Comparison of ENCODE assay signal across 7 mouse cellular contexts in the genomic region with DNA sequence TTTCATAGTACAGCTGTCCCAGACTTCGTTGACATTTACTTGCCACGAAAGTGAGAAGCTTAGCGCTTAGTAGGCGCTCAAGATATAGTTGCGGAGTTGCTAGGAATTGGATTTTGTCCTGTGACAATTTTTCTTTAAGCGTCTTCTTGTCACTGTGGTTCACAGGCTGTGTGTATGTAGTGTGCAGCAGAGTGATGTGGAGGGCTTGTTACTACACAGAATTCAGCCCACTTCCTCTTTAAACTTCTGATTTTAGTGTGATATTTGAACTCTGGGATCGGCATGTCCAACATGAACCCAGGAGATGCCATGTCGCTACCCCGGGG. TPM values are rescaled to one million over a fixed set of nuclear protein-coding genes. Genes with fewer than 3 reads are reported as not detected.
DNase-seq lines count a peak whose midpoint lies in the region; ATAC-seq and TF ChIP-seq lines count a peak whose summit lies in the region.

No protein-coding gene starts in this region.

- peaks cover 7% of the 10 kb centered on the region; the same call in 1 of the 2 replicates for H3K4me1 ChIP-seq in lung, embryonic 15.5 days
- H3K4me1 ChIP-seq in embryonic facial prominence, embryonic 15.5 days, result 0 out of 2 replicates have a peak, but pooled peaks cover 3% of the 10 kb centered on the region
- H3K4me1 ChIP-seq in limb, embryonic 14.5 days (ENCODE audit: control insufficient read depth, insufficient read depth, low read length), result peaks cover 3% of the 10 kb centered on the region; the same call in 1 of the 2 replicates
- H3K4me1 ChIP-seq in stomach, embryonic 14.5 days (ENCODE audit: control insufficient read depth, insufficient read depth, low read length), result no peaks in the 10 kb centered on the region

- H3K4me3 ChIP-seq in lung, embryonic 15.5 days, result peak overlapping the region; percentile 85
- H3K4me3 ChIP-seq in embryonic facial prominence, embryonic 15.5 days (replicated peaks), result peak overlapping the region; percentile 85
- peak overlapping the region; percentile 62 for H3K4me3 ChIP-seq in limb, embryonic 14.5 days (replicated peaks; ENCODE audit: low read length)
- H3K4me3 ChIP-seq in stomach, embryonic 14.5 days (ENCODE audit: low read depth, low read length), result peak overlapping the region; percentile 52

- H3K36me3 ChIP-seq in lung, embryonic 15.5 days, result no peaks in the 10 kb centered on the region
- H3K36me3 ChIP-seq in embryonic facial prominence, embryonic 15.5 days, result no peaks in the 10 kb centered on the region
- no peaks in the 10 kb centered on the region for H3K36me3 ChIP-seq in limb, embryonic 14.5 days (ENCODE audit: control insufficient read depth, insufficient read depth, low read length)
- H3K36me3 ChIP-seq in stomach, embryonic 14.5 days (ENCODE audit: control insufficient read depth, insufficient read depth, low read length), result no peaks in the 10 kb centered on the region

- H3K9me3 ChIP-seq in lung, embryonic 15.5 days, result no peaks in the 10 kb centered on the region
- no peaks in the 10 kb centered on the region for H3K9me3 ChIP-seq in embryonic facial prominence, embryonic 15.5 days (replicated peaks)
- no peaks in the 10 kb centered on the region for H3K9me3 ChIP-seq in limb, embryonic 14.5 days (ENCODE audit: control insufficient read depth, low read length)
- H3K9me3 ChIP-seq in stomach, embryonic 14.5 days (ENCODE audit: control insufficient read depth, low read depth, low read length), result no peaks in the 10 kb centered on the region

- ATAC-seq in lung, embryonic 15.5 days (ENCODE audit: borderline replicate concordance, extremely low read depth, low FRiP score, low TSS enrichment), result no peak
- ATAC-seq in embryonic facial prominence, embryonic 15.5 days (ENCODE audit: insufficient number of reproducible peaks, low FRiP score, low TSS enrichment, low read depth), result no peak
- ATAC-seq in limb, embryonic 14.5 days (ENCODE audit: low FRiP score, low read depth), result no peak
- ATAC-seq in stomach, embryonic 14.5 days (ENCODE audit: insufficient number of reproducible peaks, insufficient read depth, low FRiP score, low read depth), result no peak
- ATAC-seq in monocyte, adult 5-6 weeks (replicated peaks; ENCODE audit: insufficient number of reproducible peaks, low FRiP score, low TSS enrichment, poor library complexity, severe bottlenecking), result no peak

- no peaks in the 10 kb centered on the region for H3K27me3 ChIP-seq in lung, embryonic 15.5 days
- H3K27me3 ChIP-seq in embryonic facial prominence, embryonic 15.5 days, result no peaks in the 10 kb centered on the region
- no peaks in the 10 kb centered on the region for H3K27me3 ChIP-seq in limb, embryonic 14.5 days (ENCODE audit: control insufficient read depth, insufficient read depth, low read length)
- no peaks in the 10 kb centered on the region for H3K27me3 ChIP-seq in stomach, embryonic 14.5 days (ENCODE audit: control insufficient read depth, insufficient read depth, low read length)

- 41% methylated on average over 9 of the region's 9 CpGs for WGBS in lung, embryonic 15.5 days
- WGBS in embryonic facial prominence, embryonic 15.5 days, result 45% methylated on average over 9 of the region's 9 CpGs
- WGBS in limb, embryonic 14.5 days, result 58% methylated on average over 9 of the region's 9 CpGs
- WGBS in stomach, embryonic 14.5 days, result 43% methylated on average over 9 of the region's 9 CpGs

- H3K27ac ChIP-seq in lung, embryonic 15.5 days, result no peak overlapping the region
- no peak overlapping the region for H3K27ac ChIP-seq in embryonic facial prominence, embryonic 15.5 days (replicated peaks)
- no peak overlapping the region for H3K27ac ChIP-seq in limb, embryonic 14.5 days (replicated peaks; ENCODE audit: low read depth, low read length)
- no peak overlapping the region for H3K27ac ChIP-seq in stomach, embryonic 14.5 days (ENCODE audit: low read length)

- DNase-seq in lung, postnatal 25 days (ENCODE audit: low spot score), result no peak
- DNase-seq in limb, embryonic 14.5 days (ENCODE audit: low spot score), result no peak
- DNase-seq in layer of hippocampus, adult 11-12 months (ENCODE audit: low spot score), result no peak

- H3K9ac ChIP-seq in lung, embryonic 15.5 days, result peak overlapping the region; percentile 60
- no peak overlapping the region for H3K9ac ChIP-seq in embryonic facial prominence, embryonic 15.5 days
- H3K9ac ChIP-seq in limb, embryonic 14.5 days (ENCODE audit: low read depth, low read length, severe bottlenecking), result peak overlapping the region; percentile 74
- peak overlapping the region; percentile 26 for H3K9ac ChIP-seq in stomach, embryonic 14.5 days (replicated peaks; ENCODE audit: low read depth, low read length)

- H3K4me2 ChIP-seq in lung, embryonic 15.5 days, result peak overlapping the region; percentile 86
- peak overlapping the region; percentile 79 for H3K4me2 ChIP-seq in embryonic facial prominence, embryonic 15.5 days (replicated peaks)
- peak overlapping the region; percentile 84 for H3K4me2 ChIP-seq in limb, embryonic 14.5 days (replicated peaks; ENCODE audit: low read depth, low read length, severe bottlenecking)
- H3K4me2 ChIP-seq in stomach, embryonic 14.5 days (replicated peaks; ENCODE audit: low read depth, low read length), result peak overlapping the region; percentile 53

- no peak for TF ChIP-seq POLR2A in limb, embryonic 14.5 days (IDR thresholded peaks at IDR 0.05; ENCODE audit: borderline replicate concordance, extremely low read depth, insufficient read depth, insufficient read length)

RNA-seq across cellular contexts. Expression of gene Adck1, which starts 0.7 kb away (rescaled TPM):
- polyA plus RNA-seq in lung, embryonic 15.5 days (2015; fragmentation: Nextera tagmentation; extraction: Ambion mirVana), result 18.9 and 19.4 TPM in 2 replicates
- polyA plus RNA-seq in embryonic facial prominence, embryonic 15.5 days (2015; fragmentation: Nextera tagmentation; extraction: Ambion mirVana), result 19.1 and 20.0 TPM in 2 replicates
- polyA plus RNA-seq in limb, embryonic 14.5 days (2012; rRNA removed), result 26.7 and 33.0 TPM in 2 replicates
- polyA plus RNA-seq in limb, embryonic 14.5 days (2014; fragmentation: Nextera tagmentation; extraction: Ambion mirVana), result 16.2 and 20.6 TPM in 2 replicates
- 11.0 and 15.6 TPM in 2 replicates for polyA plus RNA-seq in stomach, embryonic 14.5 days (2014; fragmentation: Nextera tagmentation; extraction: Ambion mirVana)
- 8.2 to 13.2 TPM (median 8.7 TPM) in 3 replicates for total RNA-seq in monocyte, adult 5-6 weeks (2017)

RNA-seq across cellular contexts. Expression of gene Gm5039, which starts 37.3 kb away (rescaled TPM):
- polyA plus RNA-seq in lung, embryonic 15.5 days (2015; fragmentation: Nextera tagmentation; extraction: Ambion mirVana), result not detected in 2 replicates
- not detected in 2 replicates for polyA plus RNA-seq in embryonic facial prominence, embryonic 15.5 days (2015; fragmentation: Nextera tagmentation; extraction: Ambion mirVana)
- polyA plus RNA-seq in limb, embryonic 14.5 days (2012; rRNA removed), result not detected in 2 replicates
- polyA plus RNA-seq in limb, embryonic 14.5 days (2014; fragmentation: Nextera tagmentation; extraction: Ambion mirVana), result not detected in 2 replicates
- not detected in 2 replicates for polyA plus RNA-seq in stomach, embryonic 14.5 days (2014; fragmentation: Nextera tagmentation; extraction: Ambion mirVana)
- not detected in 3 replicates for total RNA-seq in monocyte, adult 5-6 weeks (2017)
